Comparison of ENCODE assay signal across 8 mouse cellular contexts in genomic region chr5:33203691-33204242, GRCm38 (mm10). TPM values are rescaled to one million over a fixed set of nuclear protein-coding genes. Genes with fewer than 3 reads are reported as not detected.
DNase-seq lines count a peak whose midpoint lies in the region; ATAC-seq and TF ChIP-seq lines count a peak whose summit lies in the region.

No protein-coding gene starts in this region.

- H3K4me3 ChIP-seq in heart, embryonic 12.5 days = peak overlapping the region; percentile 2; the same call in 1 of the 2 replicates
- peak overlapping the region; percentile 29 for H3K4me3 ChIP-seq in kidney, embryonic 16.5 days (ENCODE audit: low read length)
- H3K4me3 ChIP-seq in liver, embryonic 11.5 days (ENCODE audit: low read depth, low read length) = peak overlapping the region; percentile 18; the same call in 1 of the 2 replicates

- H3K4me2 ChIP-seq in heart, embryonic 12.5 days = peak overlapping the region; percentile 56
- peak overlapping the region; percentile 55 for H3K4me2 ChIP-seq in kidney, embryonic 16.5 days (replicated peaks; ENCODE audit: low read depth, low read length)
- peak overlapping the region; percentile 61 for H3K4me2 ChIP-seq in liver, embryonic 11.5 days

- no peaks in the 10 kb centered on the region for H3K36me3 ChIP-seq in heart, embryonic 12.5 days
- H3K36me3 ChIP-seq in kidney, embryonic 16.5 days (ENCODE audit: insufficient read depth, low read length) = no peaks in the 10 kb centered on the region
- H3K36me3 ChIP-seq in liver, embryonic 11.5 days (ENCODE audit: control insufficient read depth, insufficient read depth, low read length) = no peaks in the 10 kb centered on the region
- H3K36me3 ChIP-seq in splenic B cell, adult 2 months (ENCODE audit: control insufficient read depth, insufficient read depth, low read length, poor library complexity, severe bottlenecking) = no peaks in the 10 kb centered on the region

- ATAC-seq in CD4-positive, CD25-positive, alpha-beta regulatory T cell, adult 4 months = peak; percentile 74
- ATAC-seq in erythroblast, adult 5-6 weeks (replicated peaks; ENCODE audit: low FRiP score, poor library complexity, severe bottlenecking) = peak; percentile 88
- ATAC-seq in heart, embryonic 12.5 days (ENCODE audit: insufficient number of reproducible peaks, low FRiP score) = peak; percentile 61; the same call in 1 of the 2 replicates
- peak; percentile 74 for ATAC-seq in kidney, embryonic 16.5 days (ENCODE audit: low FRiP score, low TSS enrichment)
- ATAC-seq in liver, embryonic 11.5 days (replicated peaks; ENCODE audit: low FRiP score) = peak; percentile 77

- TF ChIP-seq POLR2A in brain, embryonic 14.5 days (IDR thresholded peaks at IDR 0.05; ENCODE audit: borderline replicate concordance, extremely low read depth, insufficient read depth, insufficient read length, poor library complexity, severe bottlenecking) = no peak

- H3K27me3 ChIP-seq in heart, embryonic 12.5 days (replicated peaks) = no peaks in the 10 kb centered on the region
- no peaks in the 10 kb centered on the region for H3K27me3 ChIP-seq in kidney, embryonic 16.5 days (ENCODE audit: insufficient read depth, low read length)
- H3K27me3 ChIP-seq in liver, embryonic 11.5 days (replicated peaks; ENCODE audit: control insufficient read depth, insufficient read depth, low read length) = no peaks in the 10 kb centered on the region
- H3K27me3 ChIP-seq in splenic B cell, adult 2 months (ENCODE audit: control insufficient read depth, insufficient read depth, low read length, poor library complexity, severe bottlenecking) = no peaks in the 10 kb centered on the region

- peak; percentile 88 for DNase-seq in brain, embryonic 14.5 days (ENCODE audit: low read depth)
- DNase-seq in liver, embryonic 11.5 days (ENCODE audit: low spot score) = peak; percentile 76
- peak; percentile 83 for DNase-seq in naive thymus-derived CD4-positive, alpha-beta T cell, adult 2 months (ENCODE audit: low read depth)
- DNase-seq in splenic B cell, adult 2 months (ENCODE audit: low read depth, low spot score) = peak; percentile 86

- 17% methylated on average over 9 of the region's 9 CpGs for WGBS in heart, embryonic 12.5 days
- 9% methylated on average over 9 of the region's 9 CpGs for WGBS in kidney, embryonic 16.5 days
- WGBS in liver, embryonic 11.5 days = 14% methylated on average over 9 of the region's 9 CpGs

- H3K9me3 ChIP-seq in heart, embryonic 12.5 days (replicated peaks) = no peaks in the 10 kb centered on the region
- no peaks in the 10 kb centered on the region for H3K9me3 ChIP-seq in kidney, embryonic 16.5 days (ENCODE audit: low read length)
- H3K9me3 ChIP-seq in liver, embryonic 11.5 days (ENCODE audit: control insufficient read depth, low read length) = no peaks in the 10 kb centered on the region

- peak; percentile 94 for TF ChIP-seq CTCF in brain, embryonic 14.5 days (IDR thresholded peaks at IDR 0.05; ENCODE audit: borderline replicate concordance, extremely low read depth, insufficient read depth, insufficient read length)

- H3K9ac ChIP-seq in heart, embryonic 12.5 days = no peak overlapping the region
- H3K9ac ChIP-seq in kidney, embryonic 16.5 days (replicated peaks; ENCODE audit: low read length) = peak overlapping the region; percentile 49
- peak overlapping the region; percentile 31; the same call in 1 of the 2 replicates for H3K9ac ChIP-seq in liver, embryonic 11.5 days (ENCODE audit: low read depth, low read length)

- H3K27ac ChIP-seq in heart, embryonic 12.5 days (ENCODE audit: poor library complexity, severe bottlenecking) = no peak overlapping the region
- H3K27ac ChIP-seq in kidney, embryonic 16.5 days (ENCODE audit: low read length) = 0 out of 2 replicates have a peak overlapping the region, but pooled peaks have one; percentile 39
- H3K27ac ChIP-seq in liver, embryonic 11.5 days (ENCODE audit: low read depth, low read length) = no peak overlapping the region

- peaks cover 10% of the 10 kb centered on the region; the same call in 1 of the 2 replicates for H3K4me1 ChIP-seq in heart, embryonic 12.5 days (replicated peaks)
- peaks cover 9% of the 10 kb centered on the region for H3K4me1 ChIP-seq in kidney, embryonic 16.5 days (ENCODE audit: insufficient read depth, low read length)
- H3K4me1 ChIP-seq in liver, embryonic 11.5 days (replicated peaks; ENCODE audit: control insufficient read depth, insufficient read depth, low read length) = peaks cover 4% of the 10 kb centered on the region; the same call in 1 of the 2 replicates

RNA-seq across cellular contexts. Expression of gene Spon2, which starts 14.5 kb away (rescaled TPM):
- not detected for polyA plus RNA-seq in CD4-positive, CD25-positive, alpha-beta regulatory T cell, adult 4 months (2017; shearing (Covaris generic))
- 2.8 and 3.8 TPM in 2 replicates for polyA plus RNA-seq in brain, embryonic 14.5 days (2012; rRNA removed)
- 4.0 TPM in 1 of 2 replicates, not detected in the other for total RNA-seq in erythroblast, adult 5-6 weeks (2015; ENCODE audit: low replicate concordance)
- 3.0 TPM in 1 of 2 replicates, not detected in the other for total RNA-seq in erythroblast, adult 5-6 weeks (2017; ENCODE audit: low replicate concordance)
- polyA plus RNA-seq in heart, embryonic 12.5 days (2016; fragmentation: Nextera tagmentation; extraction: Ambion mirVana) = 75.6 and 76.5 TPM in 2 replicates
- polyA plus RNA-seq in kidney, embryonic 16.5 days (2015; fragmentation: Nextera tagmentation; extraction: Ambion mirVana) = 7.9 and 10.9 TPM in 2 replicates
- polyA plus RNA-seq in liver, embryonic 11.5 days (2014; fragmentation: Nextera tagmentation; extraction: Ambion mirVana) = 7.5 and 8.5 TPM in 2 replicates
